Comparison of ENCODE assay signal across 20 mouse cellular contexts in genomic region chr4:114960881-114961280, GRCm38 (mm10). TPM values are rescaled to one million over a fixed set of nuclear protein-coding genes. Genes with fewer than 3 reads are reported as not detected.
A peak's percentile ranks its signal among the peaks of the same experiment; 100 is the strongest.
DNase-seq lines count a peak whose midpoint lies in the region; ATAC-seq and TF ChIP-seq lines count a peak whose summit lies in the region.
"Not testable (repeated sequence)": the region's sequence is repeated elsewhere in the genome, so short reads cannot be mapped to it uniquely, and the experiment has no call there.
"Had no signal": no experiment of that assay in that cellular context is flagged by ENCODE, and none has a peak within 500 bp of the region (broad histone marks: within the 10 kb centered on the region; RNA-seq: fewer than 3 reads in every experiment).

No protein-coding gene starts in this region.

- not testable (repeated sequence) for H3K4me3 ChIP-seq in intestine, embryonic 15.5 days (replicated peaks); intestine, postnatal 0 days (ENCODE audit: low read depth, low read length); liver, embryonic 16.5 days (ENCODE audit: low read depth, low read length)

- 36% methylated on average over 2 of the region's 2 CpGs for WGBS in intestine, embryonic 15.5 days
- WGBS in intestine, postnatal 0 days: 36% methylated on average over 2 of the region's 2 CpGs
- WGBS in liver, embryonic 16.5 days (ENCODE audit: insufficient replicate concordance): 51% methylated on average over 2 of the region's 2 CpGs

- peak; percentile 49; the same call in 1 of the 2 replicates for ATAC-seq in intestine, embryonic 15.5 days
- peak; percentile 92 for ATAC-seq in intestine, postnatal 0 days
- ATAC-seq in liver, embryonic 16.5 days (ENCODE audit: low read depth): peak; percentile 9; the same call in 1 of the 2 replicates

- DNase-seq in 416B (ENCODE audit: low read depth): peak; percentile 32
- peak; percentile 25 for DNase-seq in adrenal gland, adult 2 months
- DNase-seq in yolk sac, embryonic 10.5 days (ENCODE audit: low spot score): peak; percentile 71

- not testable (repeated sequence) for H3K27me3 ChIP-seq in intestine, embryonic 15.5 days (replicated peaks); intestine, postnatal 0 days (replicated peaks; ENCODE audit: control insufficient read depth, insufficient read depth, low read length); liver, embryonic 16.5 days (ENCODE audit: control insufficient read depth, insufficient read depth, low read depth, low read length)

- not testable (repeated sequence) for H3K27ac ChIP-seq in intestine, embryonic 15.5 days; intestine, postnatal 0 days (ENCODE audit: low read depth, low read length); liver, embryonic 16.5 days (ENCODE audit: low read length)

- not testable (repeated sequence) for H3K9ac ChIP-seq in intestine, embryonic 15.5 days; intestine, postnatal 0 days (ENCODE audit: low read depth, low read length); liver, embryonic 16.5 days (ENCODE audit: low read depth, low read length)

- H3K9me3 ChIP-seq in intestine, embryonic 15.5 days; intestine, postnatal 0 days (ENCODE audit: control insufficient read depth); liver, embryonic 16.5 days (replicated peaks; ENCODE audit: control insufficient read depth, low read length): not testable (repeated sequence)

- not testable (repeated sequence) for H3K4me1 ChIP-seq in intestine, embryonic 15.5 days (replicated peaks); intestine, postnatal 0 days (replicated peaks; ENCODE audit: control insufficient read depth, insufficient read depth, low read length); liver, embryonic 16.5 days (ENCODE audit: control insufficient read depth, low read depth, low read length)

- not testable (repeated sequence) for H3K4me2 ChIP-seq in intestine, embryonic 15.5 days (replicated peaks); intestine, postnatal 0 days (replicated peaks; ENCODE audit: low read depth); liver, embryonic 16.5 days (ENCODE audit: low read depth, low read length)

- TF ChIP-seq CTCF in intestine, postnatal 0 days (IDR thresholded peaks at IDR 0.05; ENCODE audit: low read depth): not testable (repeated sequence)

- not testable (repeated sequence) for H3K36me3 ChIP-seq in intestine, embryonic 15.5 days
- peaks cover 27% of the 10 kb centered on the region for H3K36me3 ChIP-seq in intestine, postnatal 0 days (ENCODE audit: control insufficient read depth, insufficient read depth)
- peaks cover 12% of the 10 kb centered on the region for H3K36me3 ChIP-seq in liver, embryonic 16.5 days (ENCODE audit: control insufficient read depth, insufficient read depth)

RNA-seq across cellular contexts. Expression of gene Cmpk1, which starts 26.2 kb away (rescaled TPM):
- total RNA-seq in adrenal gland, adult 2 months (2021): 100 to 1,000 TPM; 106 to 118 TPM
- polyA plus RNA-seq in adrenal gland, adult 2 months (2012; rRNA removed): 30.9 and 37.6 TPM in 2 replicates
- 124 and 140 TPM in 2 replicates for polyA plus RNA-seq in intestine, embryonic 15.5 days (2015; fragmentation: Nextera tagmentation; extraction: Ambion mirVana)
- 322 and 356 TPM in 2 replicates for polyA plus RNA-seq in intestine, postnatal 0 days (2015; fragmentation: Nextera tagmentation; extraction: Ambion mirVana)
- polyA plus RNA-seq in liver, embryonic 16.5 days (2015; fragmentation: Nextera tagmentation; extraction: Ambion mirVana): 44.6 and 46.8 TPM in 2 replicates

RNA-seq across cellular contexts. Expression of gene Foxe3, which starts 35.1 kb away (rescaled TPM):
- total RNA-seq in adrenal gland, adult 2 months (2021): not detected
- 0.20 and 1.2 TPM in 2 replicates for polyA plus RNA-seq in adrenal gland, adult 2 months (2012; rRNA removed)
- polyA plus RNA-seq in intestine, embryonic 15.5 days (2015; fragmentation: Nextera tagmentation; extraction: Ambion mirVana): not detected in 2 replicates
- not detected in 2 replicates for polyA plus RNA-seq in intestine, postnatal 0 days (2015; fragmentation: Nextera tagmentation; extraction: Ambion mirVana)
- polyA plus RNA-seq in liver, embryonic 16.5 days (2015; fragmentation: Nextera tagmentation; extraction: Ambion mirVana): not detected in 2 replicates
- total RNA-seq: adrenal gland, adult 18-20 months; adrenal gland, postnatal 10 days; adrenal gland, postnatal 25 days; adrenal gland, postnatal 4 days; common myeloid progenitor, adult 5-6 weeks; ES-E14; MEL had no signal
- polyA plus RNA-seq: C2C12; embryonic facial prominence, embryonic 13.5 days; embryonic facial prominence, embryonic 15.5 days; erythroblast, embryonic 14.5 days; forebrain, embryonic 12.5 days; forebrain, embryonic 14.5 days; forebrain, embryonic 16.5 days had no signal

RNA-seq across cellular contexts. Expression of gene Stil, which starts 39.1 kb away (rescaled TPM):
- total RNA-seq in adrenal gland, adult 2 months (2021): under 1 TPM; 0.31 to 0.58 TPM
- polyA plus RNA-seq in adrenal gland, adult 2 months (2012; rRNA removed): 0.10 and 0.13 TPM in 2 replicates
- polyA plus RNA-seq in intestine, embryonic 15.5 days (2015; fragmentation: Nextera tagmentation; extraction: Ambion mirVana): 8.9 and 9.8 TPM in 2 replicates
- polyA plus RNA-seq in intestine, postnatal 0 days (2015; fragmentation: Nextera tagmentation; extraction: Ambion mirVana): 2.4 and 3.3 TPM in 2 replicates
- polyA plus RNA-seq in liver, embryonic 16.5 days (2015; fragmentation: Nextera tagmentation; extraction: Ambion mirVana): 10.2 and 10.4 TPM in 2 replicates

RNA-seq across cellular contexts. Expression of gene Foxd2, which starts 52.2 kb away (rescaled TPM):
- total RNA-seq in adrenal gland, adult 2 months (2021): 1 to 10 TPM; 1.2 to 2.8 TPM
- polyA plus RNA-seq in adrenal gland, adult 2 months (2012; rRNA removed): 5.7 and 6.3 TPM in 2 replicates
- 0.64 and 0.88 TPM in 2 replicates for polyA plus RNA-seq in intestine, embryonic 15.5 days (2015; fragmentation: Nextera tagmentation; extraction: Ambion mirVana)
- polyA plus RNA-seq in intestine, postnatal 0 days (2015; fragmentation: Nextera tagmentation; extraction: Ambion mirVana): 0.50 TPM in 1 of 2 replicates, not detected in the other
- not detected in 2 replicates for polyA plus RNA-seq in liver, embryonic 16.5 days (2015; fragmentation: Nextera tagmentation; extraction: Ambion mirVana)

Comparison
In these comparisons a context has a peak if more than half of its experiments do, and no peak if none do; other contexts are left out.
1. ATAC-seq: peak in every context shown above with its lines; median percentile 92 in intestine, postnatal 0 days; 49 in intestine, embryonic 15.5 days; 9 in liver, embryonic 16.5 days.